Mouse (Mus musculus) urinary bladder, postnatal 14 days (tissue): ENCODE results near the gene Vgll3.

Experiments
- DNase-seq: peaks from one replicate; pipeline ENCODE4 v3.0.0; 2021; ENCODE audit warnings: low spot score

Vgll3 gene

GRCm38 (mm10) chr16:65814918-65815881 is at the start of gene Vgll3:
Gene Vgll3 (plus strand): TSS chr16:65815257.
- peak; percentile 74 for DNase-seq

GRCm38 (mm10) chr16:65765976-65766375 is 49.1 kb upstream of the Vgll3 start:
- no peak for DNase-seq

GRCm38 (mm10) chr16:65785959-65786358 is 29.1 kb upstream of the Vgll3 start:
- peak; percentile 8 for DNase-seq

GRCm38 (mm10) chr16:65816059-65816458 is 1.0 kb downstream of the Vgll3 start:
- DNase-seq: no peak

- no peak for DNase-seq
Observed at GRCm38 (mm10) chr16:65818779-65819178, 3.7 kb downstream of the Vgll3 start.

- no peak for DNase-seq
Observed at GRCm38 (mm10) chr16:65820803-65821202, 5.7 kb downstream of the Vgll3 start.

- peak; percentile 10 for DNase-seq
Observed at GRCm38 (mm10) chr16:65823721-65824120, 8.7 kb downstream of the Vgll3 start.

GRCm38 (mm10) chr16:65828141-65828565 is 13.1 kb downstream of the Vgll3 start:
- DNase-seq: peak; percentile 34

- no peak for DNase-seq
Observed at GRCm38 (mm10) chr16:65829096-65829495, 14.0 kb downstream of the Vgll3 start.

GRCm38 (mm10) chr16:65834721-65835120 is 19.7 kb downstream of the Vgll3 start:
- no peak for DNase-seq

- DNase-seq: no peak
Observed at GRCm38 (mm10) chr16:65850126-65850525, 35.1 kb downstream of the Vgll3 start.

GRCm38 (mm10) chr16:65864471-65864870 is 49.4 kb downstream of the Vgll3 start:
- no peak for DNase-seq

GRCm38 (mm10) chr16:65867927-65868326 is 52.9 kb downstream of the Vgll3 start:
- no peak for DNase-seq

GRCm38 (mm10) chr16:65868933-65869332 is 53.9 kb downstream of the Vgll3 start:
- no peak for DNase-seq

GRCm38 (mm10) chr16:65888940-65889339 is 73.9 kb downstream of the Vgll3 start:
- no peak for DNase-seq
